Mouse (Mus musculus) E14TG2a.4 (cell line): ENCODE measurements at regions not wholly inside any gene's neighbourhood (a gene's known extent, or its start where the extent isn't known, plus 50 kb on each side); places are given as distances from the start of the nearest gene placed in this dataset.

Source experiments
- CTCF ChIP-seq: conservative IDR thresholded peaks from 2 replicates; pipeline ENCODE4 v1.5.1; 2014; ENCODE audit warnings: low read length
- NANOG ChIP-seq: IDR thresholded peaks from 2 replicates; pipeline ENCODE4 v1.6.1; 2014; ENCODE audit warnings: borderline replicate concordance, low read length, mixed read lengths
- POU5F1 ChIP-seq: IDR thresholded peaks from 2 replicates; pipeline ENCODE4 v1.6.1; 2014; ENCODE audit warnings: low read length, borderline replicate concordance

DNA sequence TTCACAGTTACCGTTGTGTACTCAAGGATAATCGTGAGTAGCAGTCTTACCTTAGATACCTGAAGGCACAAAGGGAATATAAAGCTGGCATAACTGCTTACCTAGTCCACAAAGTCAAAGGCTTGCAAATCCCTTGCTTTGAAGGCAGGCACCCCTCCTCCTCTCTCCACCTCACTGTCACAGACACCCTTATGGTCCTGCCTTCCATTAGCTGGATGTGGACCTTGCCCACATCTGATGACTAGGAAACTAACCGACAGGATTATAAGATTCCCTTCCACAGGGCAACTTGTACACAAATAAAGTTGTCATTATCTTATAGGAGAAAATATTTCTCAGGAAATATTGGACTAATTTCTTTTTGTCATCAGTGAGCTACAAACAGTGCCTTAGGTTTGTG, 114.4 kb upstream of the Atp2b1 start:
- TF ChIP-seq CTCF (no peak), POU5F1 (no peak), NANOG (no peak)
